Comparison of ENCODE assay signal across 22 mouse cellular contexts in genomic region chr9:61699618-61700017, GRCm38 (mm10).
"Had no signal": no experiment of that assay in that cellular context is flagged by ENCODE, and none has a peak within 500 bp of the region (broad histone marks: within the 10 kb centered on the region; RNA-seq: fewer than 3 reads in every experiment).

No protein-coding gene starts in this region.

- H3K27me3 ChIP-seq: stomach, embryonic 15.5 days had no signal

- H3K9ac ChIP-seq: kidney, embryonic 15.5 days; limb, embryonic 12.5 days; limb, embryonic 15.5 days; liver, embryonic 14.5 days; liver, postnatal 0 days; midbrain, embryonic 12.5 days; midbrain, embryonic 15.5 days; neural tube, embryonic 13.5 days; stomach, embryonic 15.5 days had no signal

- H3K4me2 ChIP-seq: kidney, embryonic 15.5 days; limb, embryonic 12.5 days; limb, embryonic 15.5 days; liver, embryonic 11.5 days; midbrain, embryonic 12.5 days; midbrain, embryonic 15.5 days; neural tube, embryonic 13.5 days; stomach, embryonic 15.5 days had no signal

- H3K27ac ChIP-seq: kidney, embryonic 15.5 days; limb, embryonic 12.5 days; limb, embryonic 15.5 days; liver, embryonic 14.5 days; macrophage; midbrain, embryonic 12.5 days; midbrain, embryonic 15.5 days; neural tube, embryonic 13.5 days; stomach, embryonic 15.5 days had no signal

- H3K4me3 ChIP-seq: kidney, embryonic 15.5 days; limb, embryonic 12.5 days; limb, embryonic 15.5 days; midbrain, embryonic 12.5 days; midbrain, embryonic 15.5 days; neural tube, embryonic 13.5 days; stomach, embryonic 15.5 days had no signal

- H3K36me3 ChIP-seq: kidney, embryonic 15.5 days; limb, embryonic 12.5 days; limb, embryonic 15.5 days; midbrain, embryonic 12.5 days; midbrain, embryonic 15.5 days; neural tube, embryonic 13.5 days; stomach, embryonic 15.5 days had no signal

- DNase-seq: kidney, adult 11 months; kidney, adult 8-10 months; kidney, postnatal 10 days; kidney, postnatal 36 days; layer of hippocampus, postnatal 36 days; left cerebral cortex, postnatal 4 days; liver, postnatal 0 days; lung, postnatal 14 days; retina, postnatal 1 day; right cerebral cortex, postnatal 25 days; spleen, adult 18-20 months; thymus, postnatal 25 days had no signal

- H3K9me3 ChIP-seq: kidney, embryonic 15.5 days; limb, embryonic 12.5 days; limb, embryonic 15.5 days; midbrain, embryonic 12.5 days; midbrain, embryonic 15.5 days; neural tube, embryonic 13.5 days; stomach, embryonic 15.5 days had no signal

- ATAC-seq: liver, postnatal 0 days; midbrain, embryonic 15.5 days had no signal
